Mouse (Mus musculus): ENCODE results near the gene Sdad1. TPM values are rescaled to one million over a fixed set of nuclear protein-coding genes. Genes with fewer than 3 reads are reported as not detected.

The Sdad1 gene
- polyA plus RNA-seq, 2 experiments, result 9.5 to 17.4 TPM

- DNase-seq (ENCODE audit: low read depth in 3 of 3, low spot score in 3 of 3) (no peak), ATAC-seq (ENCODE audit: insufficient read depth) (no peak)
- WGBS (ENCODE audit: insufficient replicate concordance), result 31% methylated on average over 6 of the region's 6 CpGs
- H3K4me3 ChIP-seq (ENCODE audit: insufficient read depth in 1 of 2, low read depth in 2 of 2, low read length in 2 of 2), result no peak overlapping the region
- no peaks in the 10 kb centered on the region for H3K36me3 ChIP-seq (replicated peaks; ENCODE audit: control insufficient read depth, insufficient read depth, low read depth)
- TF ChIP-seq CTCF (IDR thresholded peaks at IDR 0.05; ENCODE audit: low read depth) (no peak), EP300 (IDR thresholded peaks at IDR 0.05; ENCODE audit: low read depth) (no peak)
- no peaks in the 10 kb centered on the region; the same call in 1 of the 2 replicates for H3K9me3 ChIP-seq (ENCODE audit: control insufficient read depth, low read length)
- no peaks in the 10 kb centered on the region for H3K4me1 ChIP-seq (replicated peaks; ENCODE audit: control insufficient read depth in 2 of 2, insufficient read depth in 2 of 2, low read length in 1 of 2)
- H3K9ac ChIP-seq (replicated peaks), result no peak overlapping the region
- no peak overlapping the region for H3K27ac ChIP-seq
- no peak overlapping the region for H3K4me2 ChIP-seq (ENCODE audit: low read depth)
- H3K27me3 ChIP-seq (ENCODE audit: control insufficient read depth, insufficient read depth, low read length), result peaks cover 4% of the 10 kb centered on the region; the same call in 1 of the 2 replicates
These were observed 55.8 kb downstream of the Sdad1 start for GRCm38 (mm10) chr5:92254476-92254875.

GRCm38 (mm10) chr5:92252797-92253343 lies 57.4 kb downstream of the Sdad1 start:
- H3K4me3 ChIP-seq (ENCODE audit: insufficient read depth in 1 of 2, low read depth in 2 of 2, low read length in 2 of 2), result no peak overlapping the region
- no peak overlapping the region for H3K4me2 ChIP-seq (ENCODE audit: low read depth)
- H3K9ac ChIP-seq (replicated peaks), result no peak overlapping the region
- 19% methylated on average over 18 of the region's 18 CpGs for WGBS (ENCODE audit: insufficient replicate concordance)
- H3K4me1 ChIP-seq (replicated peaks; ENCODE audit: control insufficient read depth in 2 of 2, insufficient read depth in 2 of 2, low read length in 1 of 2), result no peaks in the 10 kb centered on the region
- ATAC-seq (ENCODE audit: insufficient read depth), result no peak
- H3K36me3 ChIP-seq (replicated peaks; ENCODE audit: control insufficient read depth, insufficient read depth, low read depth), result no peaks in the 10 kb centered on the region
- peak; percentile 46; the same call in 1 of the 2 replicates for TF ChIP-seq CTCF (IDR thresholded peaks at IDR 0.05; ENCODE audit: low read depth)
- no peak for TF ChIP-seq EP300 (IDR thresholded peaks at IDR 0.05; ENCODE audit: low read depth)
- peaks cover 2% of the 10 kb centered on the region; the same call in 1 of the 2 replicates for H3K27me3 ChIP-seq (ENCODE audit: control insufficient read depth, insufficient read depth, low read length)
- no peak overlapping the region for H3K27ac ChIP-seq
- no peaks in the 10 kb centered on the region; the same call in 1 of the 2 replicates for H3K9me3 ChIP-seq (ENCODE audit: control insufficient read depth, low read length)
- DNase-seq (ENCODE audit: low read depth in 3 of 3, low spot score in 3 of 3), result no peak

- Histone ChIP-seq H3K4me1 (replicated peaks; ENCODE audit: control insufficient read depth in 2 of 2, insufficient read depth in 2 of 2, low read length in 1 of 2) (no peaks in the 10 kb centered on the region), H3K27me3 (ENCODE audit: control insufficient read depth, insufficient read depth, low read length) (peaks cover 2% of the 10 kb centered on the region; the same call in 1 of the 2 replicates), H3K4me2 (ENCODE audit: low read depth) (no peak overlapping the region), H3K9ac (replicated peaks) (no peak overlapping the region), H3K27ac (no peak overlapping the region), H3K4me3 (ENCODE audit: insufficient read depth in 1 of 2, low read depth in 2 of 2, low read length in 2 of 2) (no peak overlapping the region), H3K9me3 (ENCODE audit: control insufficient read depth, low read length) (no peaks in the 10 kb centered on the region; the same call in 1 of the 2 replicates), H3K36me3 (replicated peaks; ENCODE audit: control insufficient read depth, insufficient read depth, low read depth) (no peaks in the 10 kb centered on the region)
- no peak for ATAC-seq (ENCODE audit: insufficient read depth)
- WGBS (ENCODE audit: insufficient replicate concordance), result 69% methylated on average over 6 of the region's 6 CpGs
- no peak for DNase-seq (ENCODE audit: low read depth in 3 of 3, low spot score in 3 of 3)
- TF ChIP-seq CTCF (IDR thresholded peaks at IDR 0.05; ENCODE audit: low read depth) (peak; percentile 3; the same call in 1 of the 2 replicates), EP300 (IDR thresholded peaks at IDR 0.05; ENCODE audit: low read depth) (no peak)
These were observed 58.2 kb downstream of the Sdad1 start for GRCm38 (mm10) chr5:92252031-92252430.

GRCm38 (mm10) chr5:92248614-92249013 lies 61.7 kb downstream of the Sdad1 start:
- DNase-seq (ENCODE audit: low read depth in 3 of 3, low spot score in 3 of 3) (no peak), ATAC-seq (ENCODE audit: insufficient read depth) (no peak)
- TF ChIP-seq EP300 (IDR thresholded peaks at IDR 0.05; ENCODE audit: low read depth) (no peak), CTCF (IDR thresholded peaks at IDR 0.05; ENCODE audit: low read depth) (no peak)
- no peak overlapping the region for H3K9ac ChIP-seq (replicated peaks)
- H3K27ac ChIP-seq, result no peak overlapping the region
- no peaks in the 10 kb centered on the region for H3K4me1 ChIP-seq (replicated peaks; ENCODE audit: control insufficient read depth in 2 of 2, insufficient read depth in 2 of 2, low read length in 1 of 2)
- peaks cover 2% of the 10 kb centered on the region; the same call in 1 of the 2 replicates for H3K27me3 ChIP-seq (ENCODE audit: control insufficient read depth, insufficient read depth, low read length)
- H3K36me3 ChIP-seq (replicated peaks; ENCODE audit: control insufficient read depth, insufficient read depth, low read depth), result no peaks in the 10 kb centered on the region
- 62% methylated on average over 11 of the region's 11 CpGs for WGBS (ENCODE audit: insufficient replicate concordance)
- no peaks in the 10 kb centered on the region; the same call in 1 of the 2 replicates for H3K9me3 ChIP-seq (ENCODE audit: control insufficient read depth, low read length)
- no peak overlapping the region for H3K4me3 ChIP-seq (ENCODE audit: insufficient read depth in 1 of 2, low read depth in 2 of 2, low read length in 2 of 2)
- no peak overlapping the region for H3K4me2 ChIP-seq (ENCODE audit: low read depth)

- Histone ChIP-seq H3K36me3 (replicated peaks; ENCODE audit: control insufficient read depth, insufficient read depth, low read depth) (no peaks in the 10 kb centered on the region), H3K9ac (replicated peaks) (no peak overlapping the region), H3K4me3 (ENCODE audit: insufficient read depth in 1 of 2, low read depth in 2 of 2, low read length in 2 of 2) (no peak overlapping the region), H3K4me1 (replicated peaks; ENCODE audit: control insufficient read depth in 2 of 2, insufficient read depth in 2 of 2, low read length in 1 of 2) (no peaks in the 10 kb centered on the region), H3K27ac (no peak overlapping the region), H3K27me3 (ENCODE audit: control insufficient read depth, insufficient read depth, low read length) (no peaks in the 10 kb centered on the region), H3K9me3 (ENCODE audit: control insufficient read depth, low read length) (no peaks in the 10 kb centered on the region; the same call in 1 of the 2 replicates), H3K4me2 (ENCODE audit: low read depth) (no peak overlapping the region)
- TF ChIP-seq CTCF (IDR thresholded peaks at IDR 0.05; ENCODE audit: low read depth), result no peak
- no peak for TF ChIP-seq EP300 (IDR thresholded peaks at IDR 0.05; ENCODE audit: low read depth)
- peak in 1 of 3 experiments; percentile 14 for DNase-seq (ENCODE audit: low read depth in 3 of 3, low spot score in 3 of 3)
- 7% methylated on average over 9 of the region's 9 CpGs for WGBS (ENCODE audit: insufficient replicate concordance)
- no peak for ATAC-seq (ENCODE audit: insufficient read depth)
These were observed 64.8 kb downstream of the Sdad1 start for GRCm38 (mm10) chr5:92245483-92245882.
